Mouse (Mus musculus): ENCODE data around the gene AU040320.

DNA sequence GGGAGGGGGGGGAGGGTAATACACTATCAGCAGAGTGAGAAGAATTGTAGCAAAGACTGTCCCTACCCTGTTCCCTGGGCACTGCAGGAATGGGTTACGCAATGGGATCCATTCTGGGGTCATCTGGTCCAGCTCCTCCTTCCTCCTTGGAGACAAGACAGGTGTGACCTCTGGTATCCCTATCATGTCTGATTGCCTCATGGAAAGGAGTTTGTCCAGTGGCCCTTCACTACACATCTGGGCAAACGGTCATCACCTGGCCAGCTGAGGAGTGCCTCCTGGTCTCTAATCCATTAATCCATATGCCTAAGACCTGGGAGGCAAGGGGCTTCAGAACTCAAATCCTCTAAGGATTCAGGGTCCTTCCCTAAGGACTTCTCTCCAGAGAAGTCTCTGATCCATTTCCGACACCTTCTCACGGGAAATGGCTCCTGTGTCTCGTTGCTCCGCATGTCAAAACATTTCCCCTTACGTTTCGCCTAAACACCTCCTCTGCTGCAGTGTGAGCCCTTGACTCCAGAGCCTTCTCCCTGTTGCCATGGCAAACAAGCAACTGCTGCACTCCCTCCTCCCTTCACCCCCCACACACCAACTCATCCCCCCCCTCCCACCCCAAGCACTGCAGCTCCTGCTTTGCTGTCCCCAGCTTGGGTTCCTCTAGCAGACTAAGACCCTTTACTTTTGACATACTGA is 2.3 kb upstream of the AU040320 start:
- TF ChIP-seq CTCF (IDR thresholded peaks at IDR 0.05; ENCODE audit: low read depth), result no peak
- no peak for TF ChIP-seq EP300 (IDR thresholded peaks at IDR 0.05; ENCODE audit: low read depth)

Measured in liver, embryonic 14.5 days (tissue).